ENCODE assay signal across 26 mouse cellular contexts in genomic region chr5:137445536-137445935, GRCm38 (mm10). TPM values are rescaled to one million over a fixed set of nuclear protein-coding genes. Genes with fewer than 3 reads are reported as not detected.
DNase-seq lines count a peak whose midpoint lies in the region; ATAC-seq and TF ChIP-seq lines count a peak whose summit lies in the region.
"Had no signal": no experiment of that assay in that cellular context is flagged by ENCODE, and none has a peak within 500 bp of the region (broad histone marks: within the 10 kb centered on the region; RNA-seq: fewer than 3 reads in every experiment).

No protein-coding gene starts in this region.

- DNase-seq in liver, adult 2 months (ENCODE audit: extremely low read depth, low read depth, low spot score): peak; percentile 11
- no peak for DNase-seq in liver, embryonic 11.5 days (ENCODE audit: low spot score)
- DNase-seq in ES-CJ7 (ENCODE audit: low read depth, low spot score): peak; percentile 75
- peak; percentile 93 for DNase-seq in R1 (ENCODE audit: low read depth, low spot score)
- peak; percentile 62 for DNase-seq in ZHBTc4 (ENCODE audit: low read depth, low spot score)
- DNase-seq in gastrocnemius, postnatal 14 days: no peak
- no peak for DNase-seq in gastrocnemius, postnatal 36 days
- DNase-seq: adrenal gland, adult 2 months; adrenal gland, adult 8-10 months; adrenal gland, postnatal 10 days; adrenal gland, postnatal 14 days; adrenal gland, postnatal 25 days; adrenal gland, postnatal 36 days; B cell, adult 2 months; cerebellum, adult 11 months; cerebellum, adult 11-12 months; cerebellum, adult 18-20 months; cerebellum, adult 2 months; cerebellum, adult 8-10 months had no signal

- no peak overlapping the region for H3K4me2 ChIP-seq in liver, embryonic 11.5 days

- no peaks in the 10 kb centered on the region for H3K79me2 ChIP-seq in liver, adult 2 months (ENCODE audit: control insufficient read depth, insufficient read depth, low read length)

- H3K4me1 ChIP-seq in liver, adult 2 months (ENCODE audit: control insufficient read depth, insufficient read depth, low read length): no peaks in the 10 kb centered on the region
- H3K4me1 ChIP-seq in liver, embryonic 11.5 days (replicated peaks; ENCODE audit: control insufficient read depth, insufficient read depth, low read length): no peaks in the 10 kb centered on the region

- no peak overlapping the region for H3K4me3 ChIP-seq in liver, adult 2 months (ENCODE audit: insufficient read depth, low read depth, low read length)
- H3K4me3 ChIP-seq in liver, embryonic 11.5 days (ENCODE audit: low read depth, low read length): no peak overlapping the region

- H3K27ac ChIP-seq in liver, adult 2 months (replicated peaks; ENCODE audit: insufficient read depth, low read depth, low read length): no peak overlapping the region
- no peak overlapping the region for H3K27ac ChIP-seq in liver, embryonic 11.5 days (ENCODE audit: low read depth, low read length)

- intact Hi-C loops in gastrocnemius, postnatal 14 days (cut with DNase I; ENCODE audit: low total_unique reads): no loop called here
- intact Hi-C loops in gastrocnemius, postnatal 36 days (cut with DNase I): no loop called here

- no peak for TF ChIP-seq CTCF in liver, adult 2 months (IDR thresholded peaks at IDR 0.05; ENCODE audit: low read depth, low read length)

- H3K36me3 ChIP-seq in liver, adult 2 months (ENCODE audit: control insufficient read depth, insufficient read depth, low read length): no peaks in the 10 kb centered on the region
- no peaks in the 10 kb centered on the region for H3K36me3 ChIP-seq in liver, embryonic 11.5 days (ENCODE audit: control insufficient read depth, insufficient read depth, low read length)
- H3K36me3 ChIP-seq: G1E had no signal

- ATAC-seq in liver, embryonic 11.5 days (replicated peaks; ENCODE audit: low FRiP score): no peak
- ATAC-seq in granulocyte monocyte progenitor cell, adult 5-6 weeks (replicated peaks; ENCODE audit: poor library complexity, severe bottlenecking): no peak
- ATAC-seq: activated CD4-positive, CD25-positive, alpha-beta regulatory T cell, adult 4 months; CD4-positive, CD25-positive, alpha-beta regulatory T cell, adult 4 months; Patski had no signal

- H3K9me3 ChIP-seq in liver, embryonic 11.5 days (ENCODE audit: control insufficient read depth, low read length): no peaks in the 10 kb centered on the region
- H3K9me3 ChIP-seq: G1E had no signal

- H3K9ac ChIP-seq in liver, adult 2 months (ENCODE audit: low read depth, low read length): no peak overlapping the region
- no peak overlapping the region for H3K9ac ChIP-seq in liver, embryonic 11.5 days (ENCODE audit: low read depth, low read length)

- TF ChIP-seq POLR2A in liver, adult 2 months (IDR thresholded peaks at IDR 0.05; ENCODE audit: extremely low read depth, insufficient read depth, low read length): no peak

- no peaks in the 10 kb centered on the region for H3K27me3 ChIP-seq in liver, adult 2 months (ENCODE audit: control insufficient read depth, insufficient read depth, low read length)
- H3K27me3 ChIP-seq in liver, embryonic 11.5 days (replicated peaks; ENCODE audit: control insufficient read depth, insufficient read depth, low read length): no peaks in the 10 kb centered on the region
- H3K27me3 ChIP-seq: Patski had no signal

RNA-seq across cellular contexts. Expression of gene Zan, which starts 31.3 kb away (rescaled TPM):
- total RNA-seq in liver, adult 2 months (2014; rRNA removed): under 0.01 TPM in 1 of 2 replicates, not detected in the other
- polyA plus RNA-seq in liver, adult 2 months (2012; rRNA removed): 0.02 TPM in 1 of 2 replicates, not detected in the other
- 0.39 and 0.49 TPM in 2 replicates for polyA plus RNA-seq in liver, embryonic 11.5 days (2014; fragmentation: Nextera tagmentation; extraction: Ambion mirVana)
- total RNA-seq in gastrocnemius, postnatal 14 days (2021): under 1 TPM; 0.02 TPM
- total RNA-seq in gastrocnemius, postnatal 36 days (2021): under 1 TPM; 0.02 to 0.03 TPM
- 0.66 and 4.7 TPM in 2 replicates for total RNA-seq in granulocyte monocyte progenitor cell, adult 5-6 weeks (2014; fragmentation: Nextera tagmentation)
- 0.04 and 0.05 TPM in 2 replicates for total RNA-seq in granulocyte monocyte progenitor cell, adult 5-6 weeks (2017)
- total RNA-seq: adrenal gland, adult 18-20 months; adrenal gland, adult 2 months; adrenal gland, adult 8-10 months; adrenal gland, postnatal 14 days; adrenal gland, postnatal 25 days; MEL had no signal

RNA-seq across cellular contexts. Expression of gene Pop7, which starts 56.8 kb away (rescaled TPM):
- 5.9 and 8.0 TPM in 2 replicates for total RNA-seq in liver, adult 2 months (2014; rRNA removed)
- polyA plus RNA-seq in liver, adult 2 months (2012; rRNA removed): 15.4 and 17.8 TPM in 2 replicates
- polyA plus RNA-seq in liver, embryonic 11.5 days (2014; fragmentation: Nextera tagmentation; extraction: Ambion mirVana): 61.4 and 70.6 TPM in 2 replicates
- total RNA-seq in gastrocnemius, postnatal 14 days (2021): 10 to 100 TPM; 15.9 to 16.1 TPM
- total RNA-seq in gastrocnemius, postnatal 36 days (2021): 1 to 10 TPM; 8.6 to 9.9 TPM
- 31.2 and 36.5 TPM in 2 replicates for total RNA-seq in granulocyte monocyte progenitor cell, adult 5-6 weeks (2014; fragmentation: Nextera tagmentation)
- 18.3 and 28.9 TPM in 2 replicates for total RNA-seq in granulocyte monocyte progenitor cell, adult 5-6 weeks (2017)

Comparison
In these comparisons a context has a peak if more than half of its experiments do, and no peak if none do; other contexts are left out.
1. DNase-seq: peak in liver, adult 2 months (single experiment), ES-CJ7 (single experiment), R1 (single experiment) and ZHBTc4 (single experiment); none in liver, embryonic 11.5 days (single experiment), gastrocnemius, postnatal 14 days (single experiment) and gastrocnemius, postnatal 36 days (0 of 2).